Mouse (Mus musculus) kidney, postnatal 25 days (tissue): ENCODE data around the gene Wdr26.
A peak's percentile ranks its signal among the peaks of the same experiment; 100 is the strongest.

Experiments
- DNase-seq, 2 experiments: peaks; one replicate each; pipeline ENCODE4 v3.0.0; 2021; ENCODE audit warnings: mixed read lengths in 2 of 2

Gene Wdr26

GRCm38 (mm10) chr1:181237332-181237731 lies 25.5 kb upstream of the Wdr26 start:
- no peak for DNase-seq

GRCm38 (mm10) chr1:181234326-181235035 lies 22.7 kb upstream of the Wdr26 start:
- DNase-seq, result peak; percentile 28 to 62

- DNase-seq, result no peak
Observed at GRCm38 (mm10) chr1:181233734-181234133, 21.9 kb upstream of the Wdr26 start.

- DNase-seq, result peak; percentile 91 to 92
Observed at GRCm38 (mm10) chr1:181232307-181233027, 20.7 kb upstream of the Wdr26 start.

- DNase-seq, result no peak
Observed at GRCm38 (mm10) chr1:181231821-181232220, 20.0 kb upstream of the Wdr26 start.

- no peak for DNase-seq
Observed at GRCm38 (mm10) chr1:181231262-181231661, 19.5 kb upstream of the Wdr26 start.

GRCm38 (mm10) chr1:181230731-181231148 lies 18.9 kb upstream of the Wdr26 start:
- DNase-seq, result peak; percentile 12 to 64

GRCm38 (mm10) chr1:181229046-181229445 lies 17.2 kb upstream of the Wdr26 start:
- DNase-seq, result no peak

- DNase-seq, result no peak
Observed at GRCm38 (mm10) chr1:181228591-181228990, 16.8 kb upstream of the Wdr26 start.

- DNase-seq, result no peak
Observed at GRCm38 (mm10) chr1:181227804-181228203, 16.0 kb upstream of the Wdr26 start.

- DNase-seq, result peak; percentile 22 to 55
Observed at GRCm38 (mm10) chr1:181226850-181227249, 15.0 kb upstream of the Wdr26 start.

GRCm38 (mm10) chr1:181225281-181225680 lies 13.5 kb upstream of the Wdr26 start:
- DNase-seq, result no peak

GRCm38 (mm10) chr1:181222041-181222440 lies 10.2 kb upstream of the Wdr26 start:
- DNase-seq, result no peak

- no peak for DNase-seq
Observed at GRCm38 (mm10) chr1:181216315-181216714, 4.5 kb upstream of the Wdr26 start.

GRCm38 (mm10) chr1:181214296-181215035 lies 2.7 kb upstream of the Wdr26 start:
- DNase-seq, result no peak

GRCm38 (mm10) chr1:181211403-181211919 lies 340 bp downstream of the Wdr26 start:
- peak in 1 of 2 experiments; percentile 58 for DNase-seq

GRCm38 (mm10) chr1:181210601-181211402 lies 999 bp downstream of the Wdr26 start:
- peak; percentile 46 to 68 for DNase-seq

- DNase-seq, result no peak
Observed at GRCm38 (mm10) chr1:181210147-181210546, 1.7 kb downstream of the Wdr26 start.

GRCm38 (mm10) chr1:181199446-181199845 lies 12.4 kb downstream of the Wdr26 start:
- no peak for DNase-seq

GRCm38 (mm10) chr1:181188925-181189324 lies 22.9 kb downstream of the Wdr26 start:
- DNase-seq, result no peak

GRCm38 (mm10) chr1:181170210-181170609 lies 41.6 kb downstream of the Wdr26 start:
- DNase-seq, result no peak

GRCm38 (mm10) chr1:181168377-181168776 lies 43.4 kb downstream of the Wdr26 start:
- no peak for DNase-seq
